Mouse (Mus musculus) thymus, postnatal 0 days (tissue): Measurements from ENCODE around the gene Gm10337. TPM values are rescaled to one million over a fixed set of nuclear protein-coding genes. Genes with fewer than 3 reads are reported as not detected.

Experiments
- DNase-seq: peaks from one replicate; pipeline ENCODE4 v3.0.0-alpha.2; 2015; ENCODE audit warnings: low spot score
- polyA plus RNA-seq: library from polyadenylated mRNA; unstranded; fragments of >200 nt; fragmentation: Nextera tagmentation; extraction: Ambion mirVana; gene quantifications from 2 replicates; pipeline ENCODE4 v1.2.1, GENCODE M21; 2015

Gene Gm10337
- polyA plus RNA-seq, 1 experiment from 2014 or later = not detected

DNA sequence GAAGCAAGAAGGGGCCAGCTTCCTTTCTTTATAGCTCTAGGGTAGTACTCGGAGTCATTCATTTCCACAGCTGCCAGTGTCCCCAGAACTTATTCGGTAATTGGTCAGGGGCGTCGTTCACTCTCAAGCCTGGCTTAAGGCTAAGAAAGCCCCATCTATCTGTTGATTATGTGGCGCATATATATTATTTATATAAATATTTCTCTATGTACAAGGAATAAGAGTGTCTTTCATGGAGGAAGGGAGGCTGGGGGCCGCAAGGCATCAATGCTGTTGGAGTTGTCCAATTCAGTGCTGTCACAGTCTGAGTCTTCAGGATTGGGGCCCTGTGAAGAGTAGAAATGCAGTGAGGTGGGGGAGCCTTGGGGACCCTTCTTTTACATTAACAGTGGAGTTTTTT, 3.7 kb upstream of the Gm10337 start:
- DNase-seq = no peak

DNA sequence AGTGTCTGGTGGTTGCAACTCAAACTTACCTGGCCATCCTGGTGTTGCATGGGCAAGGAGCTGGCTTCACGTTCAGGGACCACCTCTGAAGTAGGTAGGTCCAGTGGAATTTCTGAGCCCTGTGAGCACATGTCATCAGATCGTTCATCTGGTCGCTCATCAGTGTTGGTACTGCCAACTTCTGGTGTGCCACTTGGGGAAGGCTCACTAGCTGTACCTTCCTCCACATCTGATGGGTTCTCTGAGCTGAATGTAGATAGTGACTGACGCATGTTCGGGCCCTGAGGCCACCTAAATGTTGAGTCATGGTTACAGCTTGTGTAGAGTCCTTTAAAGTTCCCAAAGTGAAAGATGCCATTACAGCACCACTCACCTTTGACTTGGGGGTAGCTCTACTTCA, 3.0 kb upstream of the Gm10337 start:
- no peak for DNase-seq

DNA sequence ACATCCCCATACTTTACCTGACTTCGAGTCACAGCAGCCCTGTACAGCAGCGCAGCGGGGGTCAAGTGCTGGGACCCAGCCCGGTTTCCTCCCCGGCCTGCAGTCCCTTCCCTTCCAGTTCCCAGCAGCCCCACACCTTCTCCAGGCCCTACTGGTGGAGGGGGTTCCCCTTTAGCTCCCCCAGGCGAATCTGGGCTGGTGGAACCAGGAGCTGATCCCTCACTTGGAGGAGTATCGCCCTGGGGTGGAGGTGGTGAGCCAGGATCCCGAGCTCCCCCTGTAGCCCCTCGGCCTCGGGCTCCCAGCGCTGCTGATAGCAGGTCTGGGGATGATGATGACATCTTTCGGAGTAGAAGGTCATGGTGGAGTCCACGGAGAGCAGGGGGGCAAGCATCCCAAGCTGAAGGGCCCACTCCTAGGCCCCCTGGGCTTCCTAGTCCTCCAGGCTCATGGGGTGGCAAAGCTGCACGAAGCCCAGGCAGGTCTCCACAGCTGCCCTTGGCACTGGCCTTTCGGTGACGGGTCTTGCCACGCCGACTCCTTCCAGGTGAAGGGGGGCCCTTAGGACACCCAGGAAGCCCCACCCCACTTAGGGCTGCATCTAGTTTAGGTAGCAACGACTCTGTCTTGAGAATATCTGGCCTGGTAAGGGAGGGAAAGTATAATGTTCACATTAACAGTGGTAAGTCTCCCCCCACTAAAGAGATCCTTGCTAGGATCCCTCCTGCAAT, 2.3 kb upstream of the Gm10337 start:
- no peak for DNase-seq

DNA sequence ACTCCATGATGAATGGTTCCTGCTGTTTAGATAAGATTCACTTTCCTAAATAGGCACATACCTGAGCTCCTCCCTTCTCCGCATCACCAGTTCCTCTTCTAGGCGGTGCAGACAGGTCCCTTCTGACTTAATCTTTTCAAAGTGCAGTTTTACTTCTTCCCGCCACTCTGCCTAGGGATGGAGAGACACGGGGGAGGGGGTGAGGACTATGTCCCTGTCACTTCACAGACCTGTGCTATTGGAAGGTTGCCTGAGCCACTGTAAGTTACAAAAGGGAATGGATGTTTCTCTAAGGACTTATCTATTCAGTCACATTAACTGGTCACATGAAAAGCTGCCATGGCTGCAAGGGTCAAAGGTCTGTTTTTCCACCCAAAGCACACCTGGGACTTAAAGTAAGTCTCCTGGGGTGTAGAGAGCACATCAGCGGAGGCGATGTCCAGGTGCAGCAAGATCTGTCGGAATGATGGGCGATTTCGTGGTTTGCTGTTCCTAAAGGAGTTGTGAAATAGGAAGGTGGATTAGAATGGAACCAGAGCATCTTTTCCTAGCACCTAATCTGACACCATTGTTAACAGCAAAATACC, 1.2 kb upstream of the Gm10337 start:
- DNase-seq = no peak

DNA sequence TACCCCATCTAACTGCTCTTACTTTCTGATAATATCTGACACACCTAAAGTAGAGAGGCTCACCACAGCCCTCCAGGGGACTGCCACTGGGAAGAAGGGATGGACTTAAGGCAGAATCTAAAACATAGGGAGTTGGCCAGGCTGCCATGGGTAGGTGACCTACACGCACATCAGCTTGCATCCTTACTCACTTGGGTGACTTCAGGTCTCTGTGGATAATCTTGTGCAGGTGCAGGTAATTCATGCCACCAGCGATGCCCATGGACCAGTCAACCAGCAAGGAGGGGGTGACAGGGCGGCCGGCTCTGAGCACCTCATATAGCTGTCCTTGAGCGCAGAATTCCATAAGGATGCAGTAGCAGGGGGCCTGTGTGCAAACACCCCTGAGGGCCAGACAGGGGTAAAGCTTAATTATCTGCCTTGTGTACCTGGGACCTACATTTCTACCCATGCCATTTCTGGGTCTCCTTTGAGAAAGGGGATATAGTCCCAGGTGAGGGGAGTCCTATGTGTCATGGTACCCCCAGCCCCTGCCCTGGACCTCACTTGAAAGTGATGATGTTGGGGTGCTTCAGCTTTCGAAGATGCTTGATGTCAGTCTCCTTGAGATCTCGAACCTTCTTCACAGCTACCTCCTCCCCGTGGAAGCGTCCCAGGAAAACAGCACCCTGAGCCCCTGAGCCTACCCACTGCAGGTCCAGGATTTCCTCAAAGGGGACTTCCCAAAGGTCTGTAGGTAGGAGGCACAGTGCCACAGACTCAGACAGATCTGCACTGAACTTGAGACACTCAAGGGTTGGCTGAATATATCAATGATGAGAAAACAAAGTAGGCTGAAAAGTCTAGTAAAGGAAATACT, 631 bp downstream of the Gm10337 start:
- DNase-seq = no peak

DNA sequence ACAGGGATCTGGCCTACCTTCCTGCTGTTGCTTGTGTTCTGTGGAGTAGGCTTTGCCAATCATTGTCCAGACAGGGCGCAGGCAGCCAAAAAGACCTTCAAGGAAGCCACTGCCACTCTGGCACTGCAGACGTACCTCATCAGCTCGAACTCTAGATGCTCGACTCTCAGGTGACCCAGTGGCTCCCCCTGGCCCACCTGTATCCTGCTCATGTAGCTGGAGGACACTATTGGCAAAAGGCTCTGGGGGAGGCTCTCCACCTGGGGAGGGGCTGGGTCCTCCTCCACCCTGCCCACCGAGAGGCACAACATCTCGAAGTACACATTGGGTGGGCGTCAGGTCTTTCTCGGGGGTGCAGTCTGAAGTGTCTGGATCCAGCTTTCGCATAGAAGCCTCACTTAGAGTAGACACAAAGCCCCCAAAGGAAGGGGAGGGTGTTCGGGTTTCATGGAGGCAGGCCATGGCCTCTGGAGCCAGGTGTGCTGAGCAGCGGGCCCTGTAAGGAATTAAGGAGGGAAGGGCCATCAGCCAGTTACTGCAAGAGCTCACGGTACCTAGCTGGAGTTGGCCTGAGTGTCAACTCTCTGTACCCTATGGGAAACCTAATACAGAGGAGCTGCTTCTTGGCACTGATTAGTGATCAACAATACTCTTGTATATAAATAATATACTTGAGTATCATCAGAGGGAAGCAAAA, 1.7 kb downstream of the Gm10337 start:
- DNase-seq = no peak

DNA sequence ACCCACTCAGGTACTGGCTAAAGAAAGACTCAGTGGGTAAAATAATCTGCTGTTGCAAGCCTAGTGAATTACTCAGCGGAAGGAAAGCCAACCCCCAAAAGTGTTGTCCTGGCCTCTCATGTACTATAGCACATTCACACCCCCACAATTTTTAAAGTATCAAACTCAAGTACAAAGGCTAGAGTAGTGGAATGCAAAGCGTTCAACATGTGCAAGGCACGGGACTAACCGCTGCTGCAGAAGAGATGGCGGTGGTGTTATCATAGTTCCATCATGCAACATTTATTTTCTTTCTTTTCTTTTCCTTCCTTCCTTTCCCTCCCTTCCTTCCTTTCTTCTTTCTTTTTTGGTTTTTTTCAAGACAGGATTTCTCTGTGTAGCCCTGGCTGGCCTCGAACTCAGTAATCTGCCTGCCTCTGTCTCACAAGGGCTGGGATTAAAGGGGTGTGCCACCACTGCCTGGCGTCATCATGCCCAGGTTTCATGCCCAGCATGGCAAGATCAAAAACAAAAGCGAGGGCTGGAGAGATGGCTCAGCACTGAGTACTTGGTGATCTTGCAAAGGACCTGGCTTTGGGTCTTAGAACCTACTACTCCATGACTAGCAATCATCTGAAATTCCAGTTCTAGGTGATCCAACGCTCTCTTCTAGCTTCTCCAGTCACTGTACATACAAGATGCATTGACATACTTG, 2.4 kb downstream of the Gm10337 start:
- no peak for DNase-seq

DNA sequence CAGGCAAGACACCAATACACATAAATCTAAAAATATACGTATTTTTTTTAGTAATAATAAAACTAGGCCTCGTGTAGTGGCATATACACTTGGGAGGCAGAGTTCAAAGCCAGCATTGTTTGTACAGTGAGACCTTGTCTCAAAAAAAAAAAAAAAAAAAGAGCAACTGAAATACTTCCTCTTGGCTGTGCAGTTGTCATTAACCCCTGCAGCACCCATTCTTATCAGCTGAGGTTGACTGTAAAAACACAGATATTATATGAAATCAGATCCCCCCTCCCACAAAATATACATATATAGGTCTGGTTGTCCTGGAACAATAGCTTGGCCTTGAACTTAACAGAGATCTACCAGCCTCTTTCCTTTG, 2.9 kb downstream of the Gm10337 start:
- DNase-seq = no peak

DNA sequence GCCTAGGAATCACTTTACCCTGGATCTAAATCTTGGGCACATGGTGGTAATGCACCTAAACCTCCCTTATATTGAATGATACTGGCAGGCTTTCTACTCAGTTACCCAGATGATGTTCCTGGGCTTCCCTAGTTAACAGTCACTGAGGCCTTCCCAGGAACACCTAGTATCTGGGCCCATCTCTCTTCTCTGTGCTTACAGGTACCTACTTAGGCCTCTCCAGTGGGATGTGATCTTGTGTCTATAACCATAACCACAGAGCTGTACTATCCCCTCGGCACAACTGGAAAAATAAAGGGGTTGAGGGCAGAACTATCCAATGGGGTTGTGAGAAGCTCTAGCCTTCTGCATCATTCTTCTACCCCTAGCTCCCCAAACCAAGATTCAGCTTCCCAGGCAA, 3.3 kb downstream of the Gm10337 start:
- DNase-seq = no peak

DNA sequence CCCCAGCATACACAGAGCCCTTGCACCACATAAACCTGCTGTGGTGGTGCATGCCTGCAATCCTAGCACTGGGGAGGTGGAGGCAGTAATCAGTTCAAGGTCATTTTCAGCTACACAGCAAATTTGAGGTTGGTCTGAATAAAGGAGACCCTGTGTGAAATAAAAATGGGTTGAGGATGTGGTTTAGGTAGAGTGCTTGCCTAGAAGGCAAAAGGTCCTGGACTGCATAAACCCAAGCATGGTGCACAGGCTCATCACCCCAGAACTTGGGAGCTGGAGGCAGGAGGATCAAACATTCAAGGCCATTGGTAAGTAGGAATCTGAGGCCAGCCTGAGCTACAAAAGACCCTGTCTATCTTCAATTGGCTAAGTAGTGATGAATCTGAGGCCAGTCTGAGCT, 4.0 kb downstream of the Gm10337 start:
- no peak for DNase-seq

DNA sequence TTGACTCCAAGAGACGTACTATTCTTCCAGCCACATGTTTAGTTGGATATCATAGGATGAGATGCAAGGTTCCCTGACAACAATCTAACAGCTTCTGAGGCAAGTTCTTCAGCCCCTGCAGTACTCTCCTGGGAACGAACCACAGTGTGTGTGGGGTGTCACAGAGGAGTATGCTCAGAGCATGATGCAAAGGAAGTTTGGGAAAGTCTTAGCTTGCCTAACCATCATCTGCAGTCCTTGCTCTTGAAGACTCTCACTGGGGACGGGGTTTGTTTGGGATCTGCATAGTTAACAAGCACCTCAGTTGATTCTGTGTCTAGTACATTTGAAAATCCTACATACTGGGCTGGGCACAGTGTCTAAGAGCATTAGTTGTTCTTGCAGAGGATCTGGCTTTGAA, 4.8 kb downstream of the Gm10337 start:
- DNase-seq = no peak

DNA sequence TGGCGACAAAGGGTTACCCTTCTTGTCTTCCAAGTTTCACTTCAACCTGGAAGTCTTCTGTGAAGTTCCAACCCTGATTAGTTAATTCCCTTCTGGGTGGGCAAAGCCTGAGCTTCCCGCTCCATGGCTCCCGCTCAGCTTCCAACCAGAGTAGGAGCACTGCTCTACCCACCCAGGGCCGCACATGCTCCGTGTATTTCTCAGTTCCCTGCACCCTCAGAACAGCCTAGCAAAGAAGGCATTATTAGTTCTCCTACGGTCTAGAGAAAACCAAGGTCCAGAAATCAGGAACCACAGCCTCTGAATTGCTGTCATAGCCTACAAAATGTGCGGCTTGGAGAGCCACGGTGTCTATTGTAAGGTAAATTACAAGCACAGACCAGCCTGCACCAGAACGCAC, 6.6 kb downstream of the Gm10337 start:
- no peak for DNase-seq

DNA sequence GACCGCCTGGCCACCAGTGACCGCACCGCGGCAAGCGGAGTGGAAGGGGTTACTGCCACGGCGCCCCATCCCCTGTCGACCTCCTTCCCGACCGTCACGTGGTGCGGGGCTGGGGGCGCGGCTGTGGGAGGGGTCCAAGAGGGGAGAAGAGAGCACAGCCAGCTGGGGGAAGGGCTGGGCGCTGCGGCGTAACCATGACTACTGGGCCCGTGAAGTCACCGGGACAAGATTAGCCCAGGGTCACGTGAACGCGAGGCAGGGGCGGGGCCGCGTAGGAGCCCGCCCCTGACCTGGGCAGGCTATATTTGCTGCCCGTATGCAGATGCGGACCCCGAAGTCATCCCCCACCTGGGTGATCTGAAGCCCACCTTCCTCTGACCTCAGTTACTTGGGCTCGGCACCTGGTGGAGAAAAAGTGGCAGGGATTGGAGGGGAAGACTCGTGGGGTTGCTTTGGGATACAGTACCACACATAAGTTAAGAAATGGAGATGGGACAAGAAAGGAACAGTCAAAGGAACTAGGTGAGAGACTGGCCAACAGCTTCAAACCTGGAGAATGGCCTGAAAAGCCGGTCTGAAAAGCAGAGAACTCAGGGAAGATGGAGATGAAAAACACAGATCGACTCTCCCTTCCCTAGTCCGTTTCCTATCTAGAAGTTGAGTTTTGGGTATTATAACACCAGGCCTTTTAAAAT, 7.2 kb downstream of the Gm10337 start:
- DNase-seq = peak; percentile 81

DNA sequence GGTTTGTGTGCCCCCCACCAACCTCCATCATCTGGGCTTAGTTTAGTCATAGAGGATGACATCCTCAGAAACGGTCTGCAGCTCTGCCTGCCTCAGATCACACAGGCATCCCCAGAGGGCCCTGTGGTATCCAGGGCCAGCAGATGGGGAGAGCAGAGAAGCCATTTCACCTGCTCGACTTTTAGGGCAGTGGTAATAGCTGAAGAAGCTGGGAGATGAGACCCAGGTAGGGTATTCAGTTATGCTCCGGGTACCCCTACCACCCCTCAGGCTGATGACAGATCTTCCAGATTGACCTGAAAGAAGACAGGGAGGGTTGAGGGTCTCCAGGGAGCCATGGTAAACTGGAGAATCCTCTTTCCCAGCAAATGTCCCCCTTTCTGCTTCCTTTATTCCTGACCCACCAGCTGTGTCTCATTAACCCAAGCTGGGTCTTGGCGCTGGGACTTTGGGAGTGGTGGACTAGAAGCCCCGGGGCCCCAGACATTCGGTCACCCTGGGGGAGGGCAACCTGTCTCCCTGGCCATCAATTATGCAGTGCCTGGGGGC, 7.8 kb downstream of the Gm10337 start:
- no peak for DNase-seq

DNA sequence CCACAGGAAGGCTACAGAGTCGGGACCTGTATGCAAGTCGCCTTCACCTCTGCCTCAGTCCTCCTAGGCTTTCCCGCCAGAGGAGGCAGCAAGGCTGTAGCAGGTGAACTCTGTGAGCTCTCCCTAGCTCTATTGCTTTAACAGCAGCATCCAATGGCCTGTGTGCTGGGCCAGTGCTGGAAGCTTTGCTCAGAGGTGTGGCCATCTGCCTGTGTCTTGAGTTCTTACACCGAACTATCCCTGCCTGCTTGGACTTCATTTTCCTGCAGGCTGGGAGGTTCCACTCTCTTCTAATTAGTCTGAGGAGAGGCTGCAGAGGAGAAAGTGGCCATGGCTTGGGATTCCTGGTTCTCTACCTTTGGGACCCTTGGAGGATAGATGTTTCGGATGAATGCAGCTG, 8.5 kb downstream of the Gm10337 start:
- DNase-seq = no peak

DNA sequence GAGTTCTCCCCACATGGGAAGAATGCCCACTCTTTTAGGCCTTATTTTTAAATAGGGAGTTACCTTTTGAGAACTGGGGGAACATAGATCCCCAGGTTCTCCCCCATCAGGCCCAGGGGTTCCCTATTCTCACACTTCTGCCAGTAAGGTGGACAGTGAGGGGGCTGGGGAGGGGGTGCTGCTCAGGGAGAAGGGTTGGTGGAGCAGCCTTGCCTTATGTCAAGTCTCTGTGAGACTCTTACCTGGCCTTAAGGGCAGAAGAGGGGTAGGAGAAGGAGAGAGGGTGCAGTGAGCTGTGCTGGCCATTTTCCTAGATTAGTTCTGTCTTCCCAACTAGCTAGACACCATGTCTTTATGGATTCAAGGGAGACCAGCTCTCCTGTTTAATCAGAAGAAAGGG, 8.9 kb downstream of the Gm10337 start:
- DNase-seq = no peak

DNA sequence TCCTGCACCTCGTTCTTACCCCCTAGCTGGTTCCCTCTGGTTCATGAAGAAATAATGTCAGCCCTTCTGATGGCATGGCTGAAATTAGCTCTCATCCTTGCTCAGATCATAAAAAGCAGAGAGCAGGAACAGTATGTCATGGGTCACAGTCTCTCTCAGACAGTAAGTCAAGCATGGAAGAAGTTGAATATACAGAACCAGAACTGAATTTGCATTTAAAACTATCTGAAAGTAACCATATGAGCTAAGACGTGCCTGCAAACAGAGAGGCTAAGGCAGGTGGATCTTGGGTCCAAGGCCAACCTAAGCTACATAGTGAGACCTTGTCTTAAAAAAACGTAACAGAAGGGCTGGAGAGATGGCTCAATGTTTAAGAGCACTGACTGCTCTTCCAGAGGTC, 9.5 kb downstream of the Gm10337 start:
- no peak for DNase-seq

DNA sequence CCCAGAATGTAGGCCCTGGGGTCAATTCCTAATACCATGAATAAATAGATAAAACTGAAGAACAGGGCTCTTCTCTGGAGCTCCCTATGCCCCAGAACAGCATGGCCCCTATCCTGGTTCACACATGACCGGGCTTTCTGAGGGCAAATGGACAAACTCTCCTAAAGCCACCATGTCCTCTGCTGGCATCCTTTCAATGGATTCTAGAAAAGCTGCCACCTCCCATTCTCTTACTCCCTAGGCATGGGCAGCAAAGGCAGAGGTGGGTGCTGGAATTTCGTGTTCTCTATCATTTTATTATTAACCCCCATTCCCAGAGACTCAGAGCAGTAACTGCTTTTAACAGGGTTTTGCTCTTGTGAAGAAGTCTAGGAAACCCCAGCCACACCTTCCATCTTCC, 11.7 kb downstream of the Gm10337 start:
- no peak for DNase-seq

DNA sequence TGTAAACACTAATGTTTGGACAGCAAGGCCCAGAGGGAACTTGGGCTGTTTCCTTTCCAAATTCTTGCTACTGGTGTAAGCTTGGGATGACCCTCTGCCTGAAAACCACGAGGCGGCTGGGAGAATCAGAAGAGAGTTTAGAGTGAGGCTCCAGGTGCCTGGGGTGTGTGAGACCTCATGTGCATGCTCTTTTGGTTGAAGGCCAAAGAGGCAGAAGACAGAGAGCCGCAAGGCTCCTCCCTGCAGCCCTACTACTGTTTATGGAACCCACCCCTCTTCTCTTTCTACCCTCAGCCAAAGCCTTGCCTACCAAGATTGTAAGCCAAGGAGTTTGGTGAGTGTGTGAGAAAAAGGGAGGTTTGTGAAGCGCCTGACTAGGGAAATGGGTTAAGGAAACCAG, 12.3 kb downstream of the Gm10337 start:
- DNase-seq = no peak

DNA sequence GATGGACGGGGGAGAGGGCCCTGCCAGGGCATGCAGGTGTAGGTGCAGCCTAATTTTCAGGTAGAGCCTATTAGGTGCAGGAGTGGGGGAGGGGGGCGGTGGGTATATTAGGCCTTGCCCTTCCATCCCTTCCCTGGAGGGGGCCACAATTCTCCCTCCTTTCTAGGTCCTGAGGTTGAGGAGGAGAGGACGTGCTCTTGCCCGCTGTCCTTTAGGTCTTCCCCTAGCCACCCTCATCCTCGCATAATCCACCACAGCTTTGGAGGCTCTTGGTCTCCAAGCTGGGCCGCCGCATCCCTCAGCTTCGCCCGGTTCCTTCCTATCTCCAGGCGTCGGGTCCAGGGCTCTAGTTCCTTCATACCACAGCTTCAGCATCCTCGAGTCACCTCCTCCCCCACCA, 12.8 kb downstream of the Gm10337 start:
- DNase-seq = no peak
